Mouse (Mus musculus): Measurements from ENCODE around the gene Glrx5. TPM values are rescaled to one million over a fixed set of nuclear protein-coding genes. Genes with fewer than 3 reads are reported as not detected.

The Glrx5 gene
- polyA plus RNA-seq, 1 experiment from 2014 or later, result 653 TPM

DNA sequence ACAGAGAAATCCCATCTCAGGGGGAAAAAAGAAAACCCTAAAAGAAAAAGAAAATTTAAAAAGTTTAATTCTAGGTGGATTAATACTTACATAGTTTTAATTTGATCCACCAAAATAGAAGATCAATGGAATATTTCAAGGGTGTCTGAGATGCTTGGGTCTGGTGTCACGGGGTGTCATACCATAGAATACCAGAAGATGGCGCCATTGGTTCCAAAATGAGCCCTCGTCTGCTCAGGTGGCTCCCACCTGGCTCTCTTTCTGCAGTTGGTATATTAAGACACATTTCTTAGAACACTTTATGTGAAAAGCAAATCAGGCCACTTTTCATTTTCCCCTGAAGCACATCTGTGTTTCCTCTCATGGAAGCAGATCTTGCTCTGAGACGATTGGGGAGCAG is 18.4 kb downstream of the Glrx5 start:
- Histone ChIP-seq H3K9me3 (replicated peaks) (0 out of 2 replicates have a peak, but pooled peaks cover 4% of the 10 kb centered on the region), H3K27me3 (no peaks in the 10 kb centered on the region), H3K4me3 (replicated peaks) (no peak overlapping the region), H3K36me3 (peaks cover 34% of the 10 kb centered on the region), H3K4me2 (no peak overlapping the region), H3K4me1 (replicated peaks) (peaks cover 36% of the 10 kb centered on the region), H3K9ac (no peak overlapping the region), H3K27ac (peak overlapping the region; percentile 52; the same call in 1 of the 2 replicates)
- WGBS (ENCODE audit: insufficient replicate concordance), result 19% methylated on average over 4 of the region's 4 CpGs
- ATAC-seq (ENCODE audit: low read depth) (no peak), DNase-seq (peak; percentile 44)

DNA sequence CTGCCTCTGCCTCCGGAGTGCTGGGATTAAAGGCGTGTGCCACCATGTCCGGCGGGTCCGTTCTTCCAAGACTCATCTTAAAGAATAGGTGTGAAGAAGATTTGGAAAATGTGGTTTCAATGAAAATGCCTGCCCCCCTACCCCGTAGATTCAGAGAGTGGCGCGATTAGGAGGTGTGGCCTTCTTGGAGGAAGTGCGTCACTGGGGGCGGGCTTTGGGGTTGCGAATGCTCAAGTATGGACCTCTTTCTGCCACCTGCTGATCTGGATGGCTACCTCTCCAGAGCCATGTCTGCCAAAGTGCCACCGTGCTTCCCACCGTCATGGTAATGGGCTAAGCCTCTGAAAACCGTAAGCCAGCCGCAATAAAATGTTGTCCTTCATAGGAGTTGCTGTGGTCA is 21.6 kb downstream of the Glrx5 start:
- Histone ChIP-seq H3K4me3 (replicated peaks) (no peak overlapping the region), H3K27ac (no peak overlapping the region), H3K36me3 (0 out of 2 replicates have a peak, but pooled peaks cover 9% of the 10 kb centered on the region), H3K4me2 (no peak overlapping the region), H3K4me1 (replicated peaks) (peaks cover 19% of the 10 kb centered on the region), H3K9me3 (replicated peaks) (0 out of 2 replicates have a peak, but pooled peaks cover 4% of the 10 kb centered on the region), H3K27me3 (no peaks in the 10 kb centered on the region), H3K9ac (no peak overlapping the region)
- ATAC-seq (ENCODE audit: low read depth), result no peak
- DNase-seq, result no peak
- 86% methylated on average over 15 of the region's 15 CpGs for WGBS (ENCODE audit: insufficient replicate concordance)

DNA sequence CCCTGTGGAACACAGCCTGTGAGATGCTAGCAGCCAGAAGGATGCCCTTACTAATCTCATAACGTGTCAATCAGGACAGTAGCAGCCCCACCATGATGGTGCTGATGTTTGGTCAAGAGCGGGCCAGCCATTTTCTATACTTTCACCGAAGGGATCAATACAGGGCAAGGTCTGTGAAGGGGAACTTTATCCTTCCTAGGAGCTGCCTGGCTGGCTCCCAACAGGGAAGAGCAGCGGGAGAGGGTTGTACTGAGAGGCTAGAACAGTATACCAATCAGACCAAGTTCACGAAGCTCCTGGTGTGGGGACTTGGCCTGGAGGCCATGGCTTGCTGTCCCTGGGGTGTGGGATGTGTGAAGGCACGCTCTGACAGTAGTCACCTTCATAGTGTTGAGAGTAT is 22.8 kb downstream of the Glrx5 start:
- Histone ChIP-seq H3K27ac (no peak overlapping the region), H3K27me3 (no peaks in the 10 kb centered on the region), H3K4me2 (no peak overlapping the region), H3K9ac (no peak overlapping the region), H3K36me3 (0 out of 2 replicates have a peak, but pooled peaks cover 9% of the 10 kb centered on the region), H3K4me3 (replicated peaks) (no peak overlapping the region), H3K4me1 (replicated peaks) (peaks cover 11% of the 10 kb centered on the region), H3K9me3 (replicated peaks) (0 out of 2 replicates have a peak, but pooled peaks cover 4% of the 10 kb centered on the region)
- DNase-seq, result no peak
- WGBS (ENCODE audit: insufficient replicate concordance), result 73% methylated on average over 6 of the region's 6 CpGs
- peak; percentile 18; the same call in 1 of the 2 replicates for ATAC-seq (ENCODE audit: low read depth)

DNA sequence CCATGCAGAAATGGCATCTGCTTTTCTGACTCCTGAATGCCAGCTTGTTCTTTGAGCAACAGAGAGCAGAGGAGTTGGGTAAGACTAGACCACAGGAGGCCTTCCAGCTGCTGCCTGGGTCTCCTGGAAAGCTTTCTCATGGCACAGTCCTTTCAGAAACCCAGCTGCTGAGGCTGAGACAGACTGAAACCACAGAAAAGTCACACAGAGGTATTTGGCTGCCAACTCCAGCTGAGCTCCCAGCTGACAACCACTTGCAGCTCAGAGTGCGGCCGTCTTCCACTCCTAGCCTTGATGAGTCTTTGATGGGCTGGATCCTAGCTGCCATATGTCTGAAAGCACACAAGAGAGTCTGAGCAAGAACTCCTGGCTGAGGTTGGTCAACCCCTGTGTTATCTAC is 27.5 kb downstream of the Glrx5 start:
- Histone ChIP-seq H3K27me3 (no peaks in the 10 kb centered on the region), H3K4me3 (replicated peaks) (no peak overlapping the region), H3K9ac (no peak overlapping the region), H3K4me2 (no peak overlapping the region), H3K36me3 (no peaks in the 10 kb centered on the region), H3K9me3 (replicated peaks) (no peaks in the 10 kb centered on the region), H3K27ac (no peak overlapping the region), H3K4me1 (replicated peaks) (peaks cover 5% of the 10 kb centered on the region; the same call in 1 of the 2 replicates)
- WGBS (ENCODE audit: insufficient replicate concordance), result 91% methylated on average over 2 of the region's 2 CpGs
- no peak for ATAC-seq (ENCODE audit: low read depth)
- no peak for DNase-seq

DNA sequence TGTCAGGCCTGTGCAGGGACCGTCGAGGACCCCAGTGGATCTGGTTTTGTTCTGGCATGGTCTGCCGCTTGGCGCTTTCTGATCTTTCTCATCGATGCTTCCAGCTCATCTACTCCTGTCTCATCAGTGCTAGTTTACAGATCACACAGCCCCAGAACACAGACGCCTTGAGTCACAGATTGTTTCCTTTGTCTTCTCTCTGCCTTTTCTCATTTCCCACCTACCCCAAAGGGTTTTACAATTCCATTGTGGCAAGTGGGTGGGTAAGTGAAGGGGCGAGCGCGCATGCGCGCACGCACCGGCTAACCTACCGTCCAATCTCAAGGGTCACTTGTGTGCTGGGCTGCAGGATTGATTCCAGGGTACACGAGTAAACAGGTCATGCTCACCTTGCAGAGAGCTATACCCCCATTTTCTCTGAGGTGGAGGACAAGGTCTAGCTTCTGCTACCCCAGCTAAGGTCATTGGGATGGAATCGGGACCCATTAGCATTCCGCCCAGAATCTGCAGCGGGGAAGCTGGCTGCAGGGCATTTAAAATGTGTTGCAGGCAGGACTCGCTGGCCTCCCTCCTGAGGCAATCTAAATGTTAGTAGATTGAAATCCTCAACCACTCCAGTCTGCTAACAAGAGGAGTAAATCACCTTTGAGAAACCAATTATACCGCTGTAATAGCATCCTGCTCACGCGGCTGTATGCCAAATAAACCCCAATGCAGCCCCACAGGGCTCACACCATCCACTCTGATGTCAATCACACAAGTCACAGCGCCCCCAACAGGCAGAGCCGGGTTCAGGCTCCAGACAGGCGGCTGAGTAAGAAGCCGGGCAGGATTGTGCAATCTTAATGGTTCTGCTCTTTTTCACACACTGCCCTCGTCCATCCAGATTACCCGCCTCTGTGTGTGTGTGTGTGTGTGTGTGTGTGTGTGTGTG is 31.0 kb downstream of the Glrx5 start:
- Histone ChIP-seq H3K9ac (no peak overlapping the region), H3K4me2 (no peak overlapping the region), H3K36me3 (no peaks in the 10 kb centered on the region), H3K27me3 (no peaks in the 10 kb centered on the region), H3K9me3 (replicated peaks) (no peaks in the 10 kb centered on the region), H3K27ac (no peak overlapping the region), H3K4me3 (replicated peaks) (no peak overlapping the region), H3K4me1 (replicated peaks) (no peaks in the 10 kb centered on the region; the same call in 1 of the 2 replicates)
- ATAC-seq (ENCODE audit: low read depth), result no peak
- WGBS (ENCODE audit: insufficient replicate concordance), result 57% methylated on average over 28 of the region's 28 CpGs
- no peak for DNase-seq

DNA sequence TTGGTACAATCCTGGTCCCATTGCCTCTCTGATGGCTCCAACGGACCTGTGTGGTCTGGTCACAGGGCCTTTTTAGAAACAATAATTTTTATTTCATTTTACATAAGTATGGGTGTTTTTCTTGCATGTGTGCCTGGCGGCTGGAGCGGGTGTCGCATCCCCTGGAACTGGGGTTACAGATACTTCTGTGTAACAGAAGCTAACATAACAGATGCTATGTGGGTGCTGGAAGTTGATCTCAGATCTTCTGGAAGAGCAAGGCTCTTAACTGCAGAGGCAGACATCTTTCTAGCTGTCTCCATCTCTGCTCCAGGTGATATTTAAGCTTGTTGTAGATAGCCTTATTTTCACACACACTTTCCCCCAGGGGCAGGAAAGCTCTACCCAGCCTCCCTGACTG is 31.7 kb downstream of the Glrx5 start:
- Histone ChIP-seq H3K9me3 (replicated peaks) (no peaks in the 10 kb centered on the region), H3K27me3 (no peaks in the 10 kb centered on the region), H3K4me1 (replicated peaks) (no peaks in the 10 kb centered on the region; the same call in 1 of the 2 replicates), H3K4me2 (no peak overlapping the region), H3K4me3 (replicated peaks) (no peak overlapping the region), H3K36me3 (no peaks in the 10 kb centered on the region), H3K9ac (no peak overlapping the region), H3K27ac (no peak overlapping the region)
- no peak for DNase-seq
- no peak for ATAC-seq (ENCODE audit: low read depth)
- 77% methylated on average over 4 of the region's 4 CpGs for WGBS (ENCODE audit: insufficient replicate concordance)

DNA sequence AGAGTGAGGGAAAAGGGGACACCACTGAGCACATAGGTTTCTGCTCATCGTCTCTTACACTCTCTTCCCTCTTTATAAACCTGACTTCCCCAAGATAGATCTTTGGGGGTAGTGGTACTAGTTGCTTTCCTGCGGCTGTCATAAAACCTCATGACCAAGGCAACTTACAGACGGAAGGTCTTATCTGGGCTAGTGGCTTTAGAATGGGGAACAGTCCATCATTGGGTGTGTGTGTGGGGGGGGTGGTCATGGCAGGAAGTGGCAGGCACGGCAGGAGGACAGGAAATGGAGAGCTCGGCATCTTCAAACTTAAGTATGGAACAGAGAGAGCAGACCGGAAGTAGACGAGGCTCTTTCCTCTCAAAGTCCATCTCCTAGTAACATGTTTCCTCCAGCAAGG is 32.6 kb downstream of the Glrx5 start:
- Histone ChIP-seq H3K4me2 (no peak overlapping the region), H3K9ac (no peak overlapping the region), H3K27me3 (no peaks in the 10 kb centered on the region), H3K27ac (no peak overlapping the region), H3K4me3 (replicated peaks) (no peak overlapping the region), H3K36me3 (no peaks in the 10 kb centered on the region), H3K9me3 (replicated peaks) (no peaks in the 10 kb centered on the region), H3K4me1 (replicated peaks) (no peaks in the 10 kb centered on the region; the same call in none of the 2 replicates)
- DNase-seq, result no peak
- WGBS (ENCODE audit: insufficient replicate concordance), result 35% methylated on average over 7 of the region's 7 CpGs
- ATAC-seq (ENCODE audit: low read depth), result no peak

DNA sequence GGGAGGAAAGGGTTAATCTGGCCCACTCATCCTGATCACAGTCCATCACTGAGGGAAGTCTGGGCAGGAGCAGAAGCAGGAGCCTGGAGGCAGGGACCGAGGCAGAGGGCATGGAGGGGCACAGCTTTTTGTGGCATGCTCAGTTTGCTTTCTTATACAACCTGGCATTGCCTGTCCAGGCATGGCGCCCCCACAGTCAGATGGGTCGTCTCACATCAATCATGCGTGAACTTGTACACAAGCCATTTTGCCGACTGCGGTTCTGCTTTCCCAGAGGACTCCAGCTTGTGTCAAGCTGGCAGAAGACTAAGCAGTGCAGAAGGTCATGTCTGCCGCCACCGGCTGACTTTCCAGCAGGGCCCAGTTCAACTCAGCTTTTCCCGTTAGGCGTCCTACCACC is 34.0 kb downstream of the Glrx5 start:
- no peak overlapping the region for H3K4me3 ChIP-seq (replicated peaks)
- no peak overlapping the region for H3K9ac ChIP-seq
- no peaks in the 10 kb centered on the region; the same call in none of the 2 replicates for H3K4me1 ChIP-seq (replicated peaks)
- H3K36me3 ChIP-seq, result no peaks in the 10 kb centered on the region
- no peak for ATAC-seq (ENCODE audit: low read depth)
- no peak overlapping the region for H3K27ac ChIP-seq
- no peak for DNase-seq
- no peaks in the 10 kb centered on the region for H3K27me3 ChIP-seq
- 73% methylated on average over 10 of the region's 10 CpGs for WGBS (ENCODE audit: insufficient replicate concordance)
- H3K9me3 ChIP-seq (replicated peaks), result no peaks in the 10 kb centered on the region
- H3K4me2 ChIP-seq, result no peak overlapping the region

DNA sequence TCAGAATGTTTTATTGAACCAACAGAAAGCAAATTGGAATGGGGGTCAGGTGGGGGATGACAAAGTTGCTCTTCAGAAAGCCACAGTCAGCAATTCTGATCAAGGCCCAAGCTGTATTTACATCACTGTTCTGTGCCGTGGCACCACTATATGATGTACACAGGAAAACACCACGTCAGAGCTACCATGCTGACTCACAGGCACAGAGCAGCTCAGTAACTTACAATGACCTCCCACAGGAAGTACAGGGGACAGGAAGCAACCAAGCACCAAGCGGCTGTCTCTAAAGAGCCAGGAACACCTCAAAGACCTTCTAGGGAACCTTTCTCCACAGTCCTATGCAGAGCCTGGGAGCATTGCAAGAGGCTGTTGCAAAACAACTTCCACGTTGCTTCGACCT is 36.4 kb downstream of the Glrx5 start:
- Histone ChIP-seq H3K4me3 (replicated peaks) (no peak overlapping the region), H3K27ac (no peak overlapping the region), H3K27me3 (no peaks in the 10 kb centered on the region), H3K9me3 (replicated peaks) (no peaks in the 10 kb centered on the region), H3K4me1 (replicated peaks) (no peaks in the 10 kb centered on the region; the same call in none of the 2 replicates), H3K36me3 (no peaks in the 10 kb centered on the region), H3K4me2 (no peak overlapping the region), H3K9ac (no peak overlapping the region)
- ATAC-seq (ENCODE audit: low read depth), result peak; percentile 55; the same call in 1 of the 2 replicates
- DNase-seq, result no peak
- 40% methylated on average over 5 of the region's 5 CpGs for WGBS (ENCODE audit: insufficient replicate concordance)

DNA sequence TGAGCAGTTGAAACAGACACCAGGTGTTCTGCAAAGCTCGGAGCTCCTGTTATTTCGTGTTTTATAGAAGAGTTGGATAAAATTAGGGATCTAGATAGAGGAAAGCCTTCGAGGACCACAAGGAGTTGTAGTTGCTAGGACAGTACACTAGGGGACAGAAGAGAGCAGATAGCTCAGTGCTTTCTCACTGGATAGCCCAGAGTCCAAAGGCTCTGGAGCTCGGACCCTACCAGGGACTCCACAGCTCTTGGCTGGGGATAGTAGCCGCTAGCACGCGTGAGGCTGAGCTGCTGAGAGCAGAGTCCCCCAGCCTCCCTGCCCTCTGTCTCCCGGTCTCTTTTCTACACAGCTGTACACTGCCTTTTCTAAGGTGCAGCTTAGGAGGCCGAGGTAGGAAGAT is 41.2 kb downstream of the Glrx5 start:
- no peak overlapping the region for H3K9ac ChIP-seq
- peak; percentile 18 for DNase-seq
- H3K27me3 ChIP-seq, result no peaks in the 10 kb centered on the region
- H3K4me2 ChIP-seq, result no peak overlapping the region
- no peak overlapping the region for H3K27ac ChIP-seq
- H3K9me3 ChIP-seq (replicated peaks), result no peaks in the 10 kb centered on the region
- no peaks in the 10 kb centered on the region; the same call in 1 of the 2 replicates for H3K4me1 ChIP-seq (replicated peaks)
- no peak overlapping the region for H3K4me3 ChIP-seq (replicated peaks)
- H3K36me3 ChIP-seq, result no peaks in the 10 kb centered on the region
- ATAC-seq (ENCODE audit: low read depth), result peak; percentile 45
- WGBS (ENCODE audit: insufficient replicate concordance), result 32% methylated on average over 9 of the region's 9 CpGs

DNA sequence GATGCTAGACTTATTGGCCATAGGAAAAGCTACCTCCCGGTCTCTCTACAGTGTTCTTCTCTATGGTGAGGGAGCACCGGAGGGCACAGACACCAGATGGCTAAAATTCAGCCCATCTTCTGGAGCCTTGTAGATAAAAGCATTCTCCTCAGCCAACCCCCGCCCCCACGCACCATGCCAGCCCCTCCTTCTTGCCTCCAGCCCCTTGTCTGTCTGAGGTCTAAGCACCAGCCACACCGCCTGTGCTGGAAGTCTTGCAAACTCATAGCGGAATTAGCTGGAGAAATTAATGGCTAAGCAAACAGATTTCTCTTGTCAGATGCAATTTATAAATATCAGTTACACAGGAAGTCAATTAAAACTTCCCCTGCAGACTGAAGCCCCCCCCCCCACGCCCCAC is 43.0 kb downstream of the Glrx5 start:
- no peak overlapping the region for H3K9ac ChIP-seq
- WGBS (ENCODE audit: insufficient replicate concordance), result 52% methylated on average over 7 of the region's 7 CpGs
- no peak overlapping the region for H3K27ac ChIP-seq
- no peak overlapping the region for H3K4me2 ChIP-seq
- no peaks in the 10 kb centered on the region for H3K9me3 ChIP-seq (replicated peaks)
- no peaks in the 10 kb centered on the region for H3K27me3 ChIP-seq
- no peaks in the 10 kb centered on the region for H3K4me1 ChIP-seq (replicated peaks)
- ATAC-seq (ENCODE audit: low read depth) (no peak), DNase-seq (no peak)
- H3K36me3 ChIP-seq, result no peaks in the 10 kb centered on the region
- H3K4me3 ChIP-seq (replicated peaks), result no peak overlapping the region

All from liver, embryonic 13.5 days (tissue).